Mouse (Mus musculus): ENCODE results near the gene Fat1.
A peak's percentile ranks its signal among the peaks of the same experiment; 100 is the strongest.
"Not testable (repeated sequence)": the region's sequence is repeated elsewhere in the genome, so short reads cannot be mapped to it uniquely, and the experiment has no call there.

The Fat1 gene

GRCm38 (mm10) chr8:45064197-45064869 is 129.1 kb downstream of the Fat1 start:
- DNase-seq (ENCODE audit: low spot score in 2 of 2) = no peak

- DNase-seq (ENCODE audit: low spot score in 2 of 2) = not testable (repeated sequence)
Measured at GRCm38 (mm10) chr8:45065391-45065790, 130.1 kb downstream of the Fat1 start.

GRCm38 (mm10) chr8:45068759-45069386 is 133.6 kb downstream of the Fat1 start, which contains the start of gene Mtnr1a:
Gene Mtnr1a, plus strand, starts transcription at chr8:45069137.
- peak; percentile 19 to 58 for DNase-seq (ENCODE audit: low spot score in 2 of 2)

GRCm38 (mm10) chr8:45070949-45071348 is 135.7 kb downstream of the Fat1 start:
- no peak for DNase-seq (ENCODE audit: low spot score in 2 of 2)

GRCm38 (mm10) chr8:45080850-45081249 is 145.6 kb downstream of the Fat1 start:
- no peak for DNase-seq (ENCODE audit: low spot score in 2 of 2)

- no peak for DNase-seq (ENCODE audit: low spot score in 2 of 2)
Measured at GRCm38 (mm10) chr8:45093599-45093998, 158.4 kb downstream of the Fat1 start.

Measured in heart, adult 9 months (tissue).